Mouse (Mus musculus): ENCODE data around the gene Epha6. TPM values are rescaled to one million over a fixed set of nuclear protein-coding genes. Genes with fewer than 3 reads are reported as not detected.

Epha6 gene
- total RNA-seq (2012; rRNA removed) = 0.26 TPM in 1 of 2 replicates, not detected in the other

- in situ Hi-C loops (cut with MboI; ENCODE audit: low sequenced_read_pairs in 2 of 2, unreplicated experiment in 2 of 2) = no loop called here
- peaks cover 0 to 2% of the 10 kb centered on the region in 2 experiments; a peak in 1 of 4 replicates for H3K4me1 ChIP-seq (ENCODE audit: control insufficient read depth in 2 of 2, insufficient read depth in 2 of 2, low read length in 2 of 2, poor library complexity in 1 of 2)
- peak within 1 kb of the TSS; percentile 48 to 63 for H3K4me3 ChIP-seq (ENCODE audit: insufficient read depth in 1 of 2, low read depth in 1 of 2, low read length in 2 of 2, poor library complexity in 1 of 2, severe bottlenecking in 1 of 2)
- no peaks in the 10 kb centered on the region for H3K9me3 ChIP-seq (ENCODE audit: control insufficient read depth, insufficient read depth, low read depth, low read length)
- DNase-seq (ENCODE audit: low read depth, low spot score) = peak; percentile 30
- no peak within 1 kb of the TSS for H3K27ac ChIP-seq (ENCODE audit: insufficient read depth, low read depth, low read length, poor library complexity, severe bottlenecking)
- TF ChIP-seq CHD2 (IDR thresholded peaks at IDR 0.05; ENCODE audit: low read depth, low read length) (no peak), MAFK (IDR thresholded peaks at IDR 0.05; ENCODE audit: insufficient read depth, low read depth, low read length) (no peak), ZNF384 (IDR thresholded peaks at IDR 0.05; ENCODE audit: low read depth, low read length) (no peak)
- no peak within 1 kb of the TSS for H3K9ac ChIP-seq (ENCODE audit: insufficient read depth, low read depth, low read length, poor library complexity, severe bottlenecking)
- no peaks in the 10 kb centered on the region for H3K36me3 ChIP-seq (ENCODE audit: control insufficient read depth, insufficient read depth, low read length, poor library complexity, severe bottlenecking)
Measured at GRCm38 (mm10) chr16:60605061-60605831, at the start of gene Epha6. Gene Epha6 (minus strand): TSS chr16:60605531.

- Histone ChIP-seq H3K4me1 (ENCODE audit: control insufficient read depth in 2 of 2, insufficient read depth in 2 of 2, low read length in 2 of 2, poor library complexity in 1 of 2) (no peaks in the 10 kb centered on the region), H3K27ac (ENCODE audit: insufficient read depth, low read depth, low read length, poor library complexity, severe bottlenecking) (no peak overlapping the region), H3K9me3 (ENCODE audit: control insufficient read depth, insufficient read depth, low read depth, low read length) (no peaks in the 10 kb centered on the region), H3K4me3 (ENCODE audit: insufficient read depth in 1 of 2, low read depth in 1 of 2, low read length in 2 of 2, poor library complexity in 1 of 2, severe bottlenecking in 1 of 2) (no peak overlapping the region), H3K9ac (ENCODE audit: insufficient read depth, low read depth, low read length, poor library complexity, severe bottlenecking) (no peak overlapping the region), H3K36me3 (ENCODE audit: control insufficient read depth, insufficient read depth, low read length, poor library complexity, severe bottlenecking) (no peaks in the 10 kb centered on the region)
- in situ Hi-C loops (cut with MboI; ENCODE audit: low sequenced_read_pairs in 2 of 2, unreplicated experiment in 2 of 2) = no loop called here
- no peak for DNase-seq (ENCODE audit: low read depth, low spot score)
- no peak for TF ChIP-seq MAFK (IDR thresholded peaks at IDR 0.05; ENCODE audit: insufficient read depth, low read depth, low read length)
- no peak for TF ChIP-seq HCFC1 (IDR thresholded peaks at IDR 0.05; ENCODE audit: borderline replicate concordance, insufficient read depth, low read length)
- TF ChIP-seq CHD2 (IDR thresholded peaks at IDR 0.05; ENCODE audit: low read depth, low read length) = no peak
- TF ChIP-seq ZNF384 (IDR thresholded peaks at IDR 0.05; ENCODE audit: low read depth, low read length) = no peak
- TF ChIP-seq ZC3H11A (IDR thresholded peaks at IDR 0.05; ENCODE audit: borderline replicate concordance, low read depth, low read length) = no peak
Measured at GRCm38 (mm10) chr16:60651716-60652115, 46.4 kb upstream of the Epha6 start.

GRCm38 (mm10) chr16:60628091-60628490 is 22.8 kb upstream of the Epha6 start:
- Histone ChIP-seq H3K9me3 (ENCODE audit: control insufficient read depth, insufficient read depth, low read depth, low read length) (no peaks in the 10 kb centered on the region), H3K27ac (ENCODE audit: insufficient read depth, low read depth, low read length, poor library complexity, severe bottlenecking) (no peak overlapping the region), H3K36me3 (ENCODE audit: control insufficient read depth, insufficient read depth, low read length, poor library complexity, severe bottlenecking) (no peaks in the 10 kb centered on the region), H3K4me1 (ENCODE audit: control insufficient read depth in 2 of 2, insufficient read depth in 2 of 2, low read length in 2 of 2, poor library complexity in 1 of 2) (no peaks in the 10 kb centered on the region), H3K4me3 (ENCODE audit: insufficient read depth in 1 of 2, low read depth in 1 of 2, low read length in 2 of 2, poor library complexity in 1 of 2, severe bottlenecking in 1 of 2) (no peak overlapping the region), H3K9ac (ENCODE audit: insufficient read depth, low read depth, low read length, poor library complexity, severe bottlenecking) (no peak overlapping the region)
- no peak for TF ChIP-seq HCFC1 (IDR thresholded peaks at IDR 0.05; ENCODE audit: borderline replicate concordance, insufficient read depth, low read length)
- TF ChIP-seq CHD2 (IDR thresholded peaks at IDR 0.05; ENCODE audit: low read depth, low read length) = no peak
- no peak for TF ChIP-seq MAFK (IDR thresholded peaks at IDR 0.05; ENCODE audit: insufficient read depth, low read depth, low read length)
- no peak for TF ChIP-seq ZNF384 (IDR thresholded peaks at IDR 0.05; ENCODE audit: low read depth, low read length)
- no peak for TF ChIP-seq ZC3H11A (IDR thresholded peaks at IDR 0.05; ENCODE audit: borderline replicate concordance, low read depth, low read length)
- DNase-seq (ENCODE audit: low read depth, low spot score) = no peak
- in situ Hi-C loops (cut with MboI; ENCODE audit: low sequenced_read_pairs in 2 of 2, unreplicated experiment in 2 of 2) = no loop called here

- no peaks in the 10 kb centered on the region for H3K9me3 ChIP-seq (ENCODE audit: control insufficient read depth, insufficient read depth, low read depth, low read length)
- H3K4me3 ChIP-seq (ENCODE audit: insufficient read depth in 1 of 2, low read depth in 1 of 2, low read length in 2 of 2, poor library complexity in 1 of 2, severe bottlenecking in 1 of 2) = peak overlapping the region; percentile 48 to 63
- in situ Hi-C loops (cut with MboI; ENCODE audit: low sequenced_read_pairs in 2 of 2, unreplicated experiment in 2 of 2) = no loop called here
- no peaks in the 10 kb centered on the region for H3K36me3 ChIP-seq (ENCODE audit: control insufficient read depth, insufficient read depth, low read length, poor library complexity, severe bottlenecking)
- no peak overlapping the region for H3K27ac ChIP-seq (ENCODE audit: insufficient read depth, low read depth, low read length, poor library complexity, severe bottlenecking)
- DNase-seq (ENCODE audit: low read depth, low spot score) = peak; percentile 40
- peaks cover 0 to 2% of the 10 kb centered on the region in 2 experiments; a peak in 1 of 4 replicates for H3K4me1 ChIP-seq (ENCODE audit: control insufficient read depth in 2 of 2, insufficient read depth in 2 of 2, low read length in 2 of 2, poor library complexity in 1 of 2)
- TF ChIP-seq MAFK (IDR thresholded peaks at IDR 0.05; ENCODE audit: insufficient read depth, low read depth, low read length) = no peak
- 0 out of 2 replicates have a peak, but pooled peaks have one; percentile 8 for TF ChIP-seq ZC3H11A (IDR thresholded peaks at IDR 0.05; ENCODE audit: borderline replicate concordance, low read depth, low read length)
- no peak overlapping the region for H3K9ac ChIP-seq (ENCODE audit: insufficient read depth, low read depth, low read length, poor library complexity, severe bottlenecking)
Measured at GRCm38 (mm10) chr16:60605832-60606583, 677 bp upstream of the Epha6 start.

All from ES-E14 (cell line).